Mouse (Mus musculus): ENCODE results near the gene Rad51. TPM values are rescaled to one million over a fixed set of nuclear protein-coding genes. Genes with fewer than 3 reads are reported as not detected.

Rad51 gene
- 38.4 and 45.1 TPM in 2 replicates for polyA plus RNA-seq (2015; fragmentation: Nextera tagmentation; extraction: Ambion mirVana)

DNA sequence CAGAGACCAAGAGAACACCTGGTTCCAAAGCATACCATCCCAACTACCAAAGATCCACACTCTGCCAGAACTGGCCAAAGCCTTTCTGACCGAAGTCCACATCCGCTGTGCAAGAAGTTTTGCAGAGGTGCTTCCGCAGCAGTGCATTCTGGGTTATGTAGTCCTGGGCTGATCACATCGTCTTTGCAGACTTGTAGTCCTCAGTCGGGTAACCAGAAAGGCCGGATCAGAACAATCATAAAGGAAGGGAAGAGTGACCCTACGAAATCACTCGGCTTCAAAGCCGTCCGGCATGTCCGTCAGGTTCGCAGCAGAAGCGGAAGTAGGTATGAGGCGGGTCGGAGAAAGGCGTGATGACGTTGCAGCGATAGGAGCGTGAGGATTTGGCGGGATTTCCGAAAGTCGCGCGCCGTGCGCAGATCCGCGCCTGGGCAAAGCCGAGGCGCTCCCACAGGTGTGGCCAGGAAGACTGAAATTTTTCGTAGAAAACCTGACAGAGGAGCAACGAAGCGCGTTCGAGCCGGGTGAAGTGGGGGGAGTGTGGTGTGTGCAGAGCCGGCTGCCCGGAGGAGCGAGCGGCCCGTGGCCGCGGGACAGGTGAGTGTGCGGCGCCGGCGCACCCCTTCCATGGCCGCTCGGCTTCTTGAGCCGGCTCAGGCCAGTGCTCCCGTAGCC is at the start of gene Rad51:
Gene Rad51, plus strand, starts transcription at position 356 of the 675 bp plus-strand sequence.
- Histone ChIP-seq H3K27me3 (no peaks in the 10 kb centered on the region), H3K36me3 (peaks cover 43% of the 10 kb centered on the region), H3K4me2 (peak within 1 kb of the TSS; percentile 87), H3K4me1 (replicated peaks) (peaks cover 33% of the 10 kb centered on the region), H3K27ac (peak within 1 kb of the TSS; percentile 86), H3K4me3 (replicated peaks) (peak within 1 kb of the TSS; percentile 83), H3K9me3 (replicated peaks) (no peaks in the 10 kb centered on the region), H3K9ac (peak within 1 kb of the TSS; percentile 90)
- DNase-seq (peak; percentile 81), ATAC-seq (ENCODE audit: low read depth) (peak; percentile 92)
- WGBS (ENCODE audit: insufficient replicate concordance) = under 1% methylated on average over 51 of the region's 51 CpGs

DNA sequence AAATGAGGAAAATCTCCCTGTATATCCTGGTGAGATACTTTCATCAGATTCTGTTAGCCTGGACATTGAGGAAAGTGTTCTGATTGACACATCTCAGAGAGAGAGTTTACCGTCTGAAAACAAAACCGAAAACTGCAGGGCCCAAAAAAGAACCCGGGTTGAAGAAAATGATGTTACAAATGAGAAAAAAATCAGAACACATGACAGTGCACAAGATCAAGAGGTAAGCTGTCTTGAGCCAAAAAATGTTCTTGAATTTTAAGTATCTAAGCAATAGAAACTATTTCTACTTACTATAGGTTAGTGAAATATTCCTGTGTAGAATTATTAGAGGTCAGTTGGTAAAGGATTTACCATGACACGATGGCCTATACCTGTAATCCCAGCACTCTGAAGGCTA is 40.2 kb upstream of the Rad51 start:
- 90% methylated on average over 4 of the region's 4 CpGs for WGBS (ENCODE audit: insufficient replicate concordance)
- no peaks in the 10 kb centered on the region for H3K4me1 ChIP-seq (replicated peaks)
- no peak for DNase-seq
- H3K9ac ChIP-seq = no peak overlapping the region
- no peaks in the 10 kb centered on the region for H3K27me3 ChIP-seq
- no peak overlapping the region for H3K27ac ChIP-seq
- no peak overlapping the region for H3K4me2 ChIP-seq
- H3K4me3 ChIP-seq (replicated peaks) = no peak overlapping the region
- no peaks in the 10 kb centered on the region for H3K9me3 ChIP-seq (replicated peaks)
- ATAC-seq (ENCODE audit: low read depth) = no peak
- peaks cover 80% of the 10 kb centered on the region for H3K36me3 ChIP-seq

DNA sequence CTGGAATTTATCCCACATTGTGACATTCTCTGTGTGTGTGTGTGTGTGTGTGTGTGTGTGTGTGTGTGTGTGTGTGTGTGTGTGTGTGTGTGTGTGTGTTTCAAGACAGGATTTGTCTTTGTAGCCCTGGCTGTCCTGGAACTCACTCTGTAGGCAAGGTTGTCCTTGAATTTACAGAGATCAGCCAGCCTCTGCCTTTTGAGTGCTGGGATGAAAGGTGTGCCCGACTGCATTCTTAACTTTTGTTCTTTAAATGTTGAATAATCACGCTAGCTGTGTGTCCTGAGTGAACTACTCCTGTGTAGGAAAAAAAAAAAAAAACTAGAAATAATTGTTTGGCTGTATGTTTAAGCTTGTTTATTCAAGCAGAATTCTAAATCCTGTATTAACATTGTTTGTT is 26.4 kb upstream of the Rad51 start:
- Histone ChIP-seq H3K36me3 (peaks cover 77% of the 10 kb centered on the region), H3K4me2 (no peak overlapping the region), H3K9ac (no peak overlapping the region), H3K9me3 (replicated peaks) (no peaks in the 10 kb centered on the region), H3K27me3 (no peaks in the 10 kb centered on the region), H3K4me3 (replicated peaks) (no peak overlapping the region), H3K27ac (no peak overlapping the region), H3K4me1 (replicated peaks) (no peaks in the 10 kb centered on the region)
- no peak for DNase-seq
- no peak for ATAC-seq (ENCODE audit: low read depth)
- WGBS (ENCODE audit: insufficient replicate concordance) = 87% methylated on average over 2 of the region's 2 CpGs

DNA sequence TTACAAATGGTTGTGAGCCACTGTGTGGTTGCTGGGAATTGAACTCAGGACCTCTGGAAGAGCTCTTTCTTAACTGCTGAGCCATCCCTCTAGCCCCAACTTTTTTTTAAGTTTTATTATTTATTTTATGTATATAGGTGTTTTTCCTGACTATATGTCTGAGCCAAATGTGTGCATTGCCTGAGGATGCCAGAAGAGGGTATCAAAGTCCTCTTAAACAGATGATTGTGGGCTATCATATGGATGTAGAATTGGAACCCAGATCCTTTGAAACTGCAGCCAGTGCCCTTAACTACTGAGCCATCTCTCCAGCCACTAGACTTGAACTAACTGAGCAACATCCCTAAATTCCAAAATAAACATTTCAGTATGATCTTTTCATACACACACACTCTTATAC is 11.0 kb upstream of the Rad51 start:
- DNase-seq = no peak
- Histone ChIP-seq H3K9ac (no peak overlapping the region), H3K4me3 (replicated peaks) (no peak overlapping the region), H3K9me3 (replicated peaks) (no peaks in the 10 kb centered on the region), H3K27ac (no peak overlapping the region), H3K4me2 (no peak overlapping the region), H3K4me1 (replicated peaks) (no peaks in the 10 kb centered on the region), H3K36me3 (peaks cover 72% of the 10 kb centered on the region), H3K27me3 (no peaks in the 10 kb centered on the region)
- ATAC-seq (ENCODE audit: low read depth) = no peak

DNA sequence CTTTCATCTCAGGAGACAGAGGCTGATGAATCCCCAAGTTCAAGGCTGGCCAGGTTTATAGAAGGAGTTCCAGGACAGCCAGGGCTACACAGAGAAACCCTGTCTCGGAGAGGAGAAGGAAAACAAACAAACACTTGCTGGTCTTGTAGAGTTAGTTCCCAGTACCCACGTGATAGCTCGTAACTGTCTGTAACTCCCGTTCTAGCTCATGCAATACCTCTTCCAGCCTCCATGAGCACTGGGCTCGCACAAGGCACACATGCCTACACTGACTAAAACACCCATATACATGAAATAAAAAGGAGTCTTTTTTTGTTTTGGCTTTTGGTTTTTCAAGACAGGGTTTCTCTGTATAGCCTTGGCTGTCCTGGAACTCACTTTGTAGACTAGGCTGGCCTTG is 6.0 kb upstream of the Rad51 start:
- H3K36me3 ChIP-seq = peaks cover 62% of the 10 kb centered on the region
- no peak overlapping the region for H3K4me2 ChIP-seq
- no peaks in the 10 kb centered on the region for H3K27me3 ChIP-seq
- H3K9me3 ChIP-seq (replicated peaks) = no peaks in the 10 kb centered on the region
- ATAC-seq (ENCODE audit: low read depth) (no peak), DNase-seq (no peak)
- H3K4me1 ChIP-seq (replicated peaks) = peaks cover 2% of the 10 kb centered on the region
- no peak overlapping the region for H3K9ac ChIP-seq
- H3K27ac ChIP-seq = no peak overlapping the region
- 85% methylated on average over 5 of the region's 5 CpGs for WGBS (ENCODE audit: insufficient replicate concordance)
- H3K4me3 ChIP-seq (replicated peaks) = no peak overlapping the region

DNA sequence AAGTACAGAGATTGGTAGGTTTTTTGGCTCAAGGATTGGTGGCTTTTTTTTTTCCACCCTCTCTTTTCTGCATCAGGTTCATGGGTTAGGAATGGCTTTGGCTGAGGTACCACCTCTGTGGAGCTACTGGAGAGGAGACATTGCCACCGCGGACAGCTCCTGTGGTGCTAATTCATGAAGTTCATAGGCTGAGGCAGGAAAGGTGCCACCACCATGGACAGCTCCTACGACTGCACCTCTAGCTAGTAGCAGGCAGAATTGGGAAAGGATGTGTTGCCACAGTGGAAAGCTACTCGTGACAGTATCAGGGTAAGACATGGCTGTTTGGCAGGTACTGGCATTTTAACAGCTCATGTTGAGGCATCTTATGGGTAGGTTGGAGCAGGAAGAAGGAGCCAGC is 4.0 kb upstream of the Rad51 start:
- Histone ChIP-seq H3K4me2 (no peak overlapping the region), H3K36me3 (peaks cover 43% of the 10 kb centered on the region), H3K27me3 (no peaks in the 10 kb centered on the region), H3K4me1 (replicated peaks) (peaks cover 10% of the 10 kb centered on the region), H3K27ac (no peak overlapping the region), H3K9me3 (replicated peaks) (no peaks in the 10 kb centered on the region), H3K4me3 (replicated peaks) (no peak overlapping the region), H3K9ac (no peak overlapping the region)
- ATAC-seq (ENCODE audit: low read depth) = no peak
- DNase-seq = peak; percentile 39
- WGBS (ENCODE audit: insufficient replicate concordance) = 54% methylated on average over 4 of the region's 4 CpGs

DNA sequence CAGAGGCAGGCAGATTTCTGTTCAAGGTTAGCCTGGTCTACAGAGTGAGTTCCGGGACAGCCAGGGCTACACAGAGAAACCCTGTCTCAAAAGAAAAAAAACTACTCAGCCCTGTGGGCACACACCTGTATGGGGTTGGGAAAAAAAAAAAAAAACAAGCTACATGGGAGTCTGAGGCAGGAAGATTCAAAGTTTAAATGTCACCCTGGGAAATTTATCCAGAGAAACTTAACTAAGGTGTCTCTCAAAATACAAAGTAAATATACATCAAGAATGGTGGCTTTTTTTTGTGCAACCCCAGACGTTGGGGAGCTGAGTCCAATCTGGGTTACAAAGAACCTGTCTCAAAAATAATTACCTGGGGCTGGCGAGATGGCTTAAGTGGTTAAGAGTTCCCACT is 1.5 kb upstream of the Rad51 start:
- Histone ChIP-seq H3K4me1 (replicated peaks) (peaks cover 33% of the 10 kb centered on the region), H3K27ac (no peak overlapping the region), H3K9me3 (replicated peaks) (no peaks in the 10 kb centered on the region), H3K9ac (no peak overlapping the region), H3K4me3 (replicated peaks) (no peak overlapping the region), H3K36me3 (peaks cover 39% of the 10 kb centered on the region), H3K4me2 (peak overlapping the region; percentile 87; the same call in 1 of the 2 replicates), H3K27me3 (no peaks in the 10 kb centered on the region)
- ATAC-seq (ENCODE audit: low read depth) = no peak
- no peak for DNase-seq
- WGBS (ENCODE audit: insufficient replicate concordance) = 86% methylated on average over 3 of the region's 3 CpGs

DNA sequence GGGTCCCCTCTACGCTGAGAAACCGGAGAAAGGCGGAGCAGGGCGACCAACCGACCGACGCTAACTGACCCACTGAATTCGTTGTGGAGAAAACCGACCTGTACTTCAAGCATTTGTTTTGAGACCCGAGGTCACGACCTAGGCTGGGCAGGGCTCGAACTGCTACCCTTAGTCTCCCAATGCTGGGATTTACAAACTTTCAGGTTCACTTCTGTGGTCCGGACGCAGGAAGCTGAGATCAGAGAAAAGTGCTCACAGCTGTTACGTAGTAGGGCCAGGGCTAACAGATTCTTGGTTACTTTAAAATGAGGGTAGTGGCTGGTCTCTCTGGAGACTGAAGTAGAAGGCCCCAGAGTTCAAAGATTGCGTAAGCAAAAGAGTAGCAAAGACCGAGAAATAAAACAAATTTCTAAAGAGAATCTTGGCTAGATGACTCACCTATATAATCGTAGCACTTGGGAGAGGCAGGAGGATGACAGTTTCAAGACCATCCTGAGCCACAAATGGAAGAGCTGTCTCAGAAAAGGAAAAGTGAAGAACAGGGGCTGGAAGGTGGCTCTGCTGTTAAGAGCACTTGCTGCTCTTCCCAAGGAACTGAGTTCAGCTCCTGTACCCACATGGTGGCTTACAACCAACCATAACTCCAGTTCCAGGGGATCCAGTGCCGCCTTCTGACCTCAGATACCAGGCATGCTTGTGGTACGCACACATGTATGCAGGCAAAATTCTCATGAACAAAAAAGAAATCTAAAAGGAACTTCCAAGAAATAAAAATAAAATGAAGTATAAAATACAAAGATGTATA is 730 bp downstream of the Rad51 start:
- H3K4me3 ChIP-seq (replicated peaks) = peak overlapping the region; percentile 83
- H3K9ac ChIP-seq = peak overlapping the region; percentile 90
- H3K27ac ChIP-seq = peak overlapping the region; percentile 86
- no peaks in the 10 kb centered on the region for H3K9me3 ChIP-seq (replicated peaks)
- H3K36me3 ChIP-seq = peaks cover 44% of the 10 kb centered on the region
- ATAC-seq (ENCODE audit: low read depth) (peak; percentile 26), DNase-seq (peak; percentile 15)
- peaks cover 33% of the 10 kb centered on the region for H3K4me1 ChIP-seq (replicated peaks)
- 9% methylated on average over 20 of the region's 20 CpGs for WGBS (ENCODE audit: insufficient replicate concordance)
- H3K4me2 ChIP-seq = peak overlapping the region; percentile 87
- no peaks in the 10 kb centered on the region for H3K27me3 ChIP-seq

DNA sequence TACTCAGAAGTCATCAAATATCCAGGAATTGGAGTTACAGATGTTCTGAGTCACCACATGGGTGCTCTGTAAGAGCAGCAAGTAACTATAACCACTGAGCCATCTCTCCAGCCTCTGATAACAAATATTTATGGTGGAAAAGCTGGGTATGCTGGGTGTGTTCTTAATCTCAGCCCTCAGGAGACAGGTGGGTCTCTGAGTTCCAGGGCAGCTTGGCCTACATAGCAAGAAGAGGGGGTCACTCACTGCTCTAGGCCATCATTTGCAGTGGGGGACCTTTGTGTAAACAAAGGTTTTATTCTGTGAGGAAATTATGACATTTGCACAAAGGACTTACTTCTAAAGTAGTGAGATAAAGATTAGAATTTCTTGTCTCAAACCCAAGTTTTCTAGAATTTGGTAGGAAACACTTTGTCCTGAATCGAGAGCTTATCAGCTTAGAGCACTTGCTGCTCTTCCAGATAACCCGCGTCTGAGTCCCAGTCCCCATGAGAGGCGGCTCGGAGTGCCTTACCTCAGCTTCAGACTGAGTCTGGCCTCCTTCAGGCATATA is 23.8 kb downstream of the Rad51 start:
- Histone ChIP-seq H3K27me3 (no peaks in the 10 kb centered on the region), H3K4me3 (replicated peaks) (0 out of 2 replicates have a peak overlapping the region, but pooled peaks have one; percentile 10), H3K4me2 (peak overlapping the region; percentile 46), H3K4me1 (replicated peaks) (peaks cover 33% of the 10 kb centered on the region), H3K9ac (peak overlapping the region; percentile 52; the same call in 1 of the 2 replicates), H3K27ac (peak overlapping the region; percentile 95), H3K9me3 (replicated peaks) (no peaks in the 10 kb centered on the region), H3K36me3 (peaks cover 93% of the 10 kb centered on the region)
- WGBS (ENCODE audit: insufficient replicate concordance) = 19% methylated on average over 5 of the region's 5 CpGs
- ATAC-seq (ENCODE audit: low read depth) (peak; percentile 98), DNase-seq (peak; percentile 75)

DNA sequence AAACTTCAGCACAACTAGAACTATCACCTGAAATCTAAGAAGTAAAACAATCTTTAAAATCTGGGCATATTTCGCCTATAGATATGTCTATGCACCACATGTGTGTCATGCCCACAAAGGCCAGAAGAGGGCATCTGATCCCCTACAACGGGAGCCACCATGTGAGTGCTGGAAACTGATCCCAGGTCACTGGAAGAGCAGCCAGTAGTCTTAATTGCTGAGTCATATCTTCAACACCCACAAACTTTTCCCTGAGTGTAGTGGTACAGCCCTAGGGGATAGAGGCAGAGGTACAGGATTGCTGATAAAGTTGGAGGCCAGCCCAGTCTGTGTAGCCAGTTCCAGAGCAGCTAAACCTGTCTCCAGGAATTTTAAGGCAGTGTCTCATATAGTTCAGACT is 32.6 kb downstream of the Rad51 start:
- 83% methylated on average over 2 of the region's 2 CpGs for WGBS (ENCODE audit: insufficient replicate concordance)
- no peak overlapping the region for H3K4me2 ChIP-seq
- H3K9me3 ChIP-seq (replicated peaks) = no peaks in the 10 kb centered on the region
- no peak overlapping the region for H3K9ac ChIP-seq
- DNase-seq (no peak), ATAC-seq (ENCODE audit: low read depth) (peak; percentile 70)
- H3K27ac ChIP-seq = no peak overlapping the region
- peaks cover 7% of the 10 kb centered on the region for H3K4me1 ChIP-seq (replicated peaks)
- peaks cover 99% of the 10 kb centered on the region for H3K36me3 ChIP-seq
- no peaks in the 10 kb centered on the region for H3K27me3 ChIP-seq
- no peak overlapping the region for H3K4me3 ChIP-seq (replicated peaks)

DNA sequence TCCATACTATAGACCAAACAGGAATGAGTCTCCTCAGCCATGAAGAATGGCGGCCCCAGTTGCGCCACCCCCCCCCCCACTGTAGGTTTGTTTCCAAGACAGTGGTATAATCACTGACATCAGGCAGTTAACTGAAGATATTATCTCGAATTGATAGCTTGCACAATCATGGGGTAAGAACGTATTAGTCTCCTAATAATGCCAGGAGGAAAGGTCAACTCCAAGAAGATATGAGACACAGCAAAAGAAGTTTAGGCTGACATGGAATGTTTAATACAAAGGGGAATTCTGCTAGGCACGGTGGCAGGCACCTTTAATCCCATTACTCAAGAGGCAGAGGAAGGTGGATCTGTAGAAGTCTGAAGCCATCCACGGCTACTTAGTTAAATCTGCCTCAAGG is 33.8 kb downstream of the Rad51 start:
- Histone ChIP-seq H3K4me2 (no peak overlapping the region), H3K9me3 (replicated peaks) (no peaks in the 10 kb centered on the region), H3K27ac (no peak overlapping the region), H3K4me1 (replicated peaks) (peaks cover 8% of the 10 kb centered on the region), H3K36me3 (peaks cover 99% of the 10 kb centered on the region), H3K4me3 (replicated peaks) (no peak overlapping the region), H3K27me3 (no peaks in the 10 kb centered on the region), H3K9ac (no peak overlapping the region)
- no peak for ATAC-seq (ENCODE audit: low read depth)
- no peak for DNase-seq
- WGBS (ENCODE audit: insufficient replicate concordance) = 82% methylated on average over 6 of the region's 6 CpGs

Data from liver, embryonic 13.5 days (tissue).